2 mouse cellular contexts compared by ENCODE assay signal in the genomic region with DNA sequence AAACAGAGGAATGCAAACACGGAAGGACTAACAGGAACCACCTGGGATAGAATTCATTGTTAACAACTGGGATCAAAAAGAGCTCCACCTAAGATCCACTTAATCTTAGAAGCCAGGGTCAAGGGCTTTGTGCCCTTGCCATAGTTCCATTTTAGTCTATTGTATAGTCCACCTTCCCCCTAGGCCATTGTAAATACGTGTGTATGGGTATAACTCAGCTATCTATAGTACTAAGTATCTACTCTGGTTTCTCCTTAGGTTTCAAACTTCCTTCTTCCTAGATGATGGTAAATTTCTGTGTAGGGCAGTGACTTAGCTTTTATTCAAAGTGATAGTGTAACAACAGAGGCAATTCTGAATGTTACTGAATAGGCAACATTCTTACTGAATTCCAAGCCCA.
DNase-seq lines count a peak whose midpoint lies in the region.

No protein-coding gene starts in this region.

- peak; percentile 60 for DNase-seq in R1 (ENCODE audit: low read depth, low spot score)
- DNase-seq in ZHBTc4 (ENCODE audit: low read depth, low spot score): peak; percentile 56
